Mouse (Mus musculus) erythroblast, embryonic 14.5 days (primary cell): ENCODE measurements around the gene a. TPM values are rescaled to one million over a fixed set of nuclear protein-coding genes. Genes with fewer than 3 reads are reported as not detected.

Source experiments
- H3K27me3 ChIP-seq: 2 replicates; pipeline ENCODE4 v1.6.1; 2012; ENCODE audit warnings: inconsistent platforms; ENCODE audit not compliant: control insufficient read depth
- H3K36me3 ChIP-seq: 2 replicates; pipeline ENCODE4 v1.6.1; 2012; ENCODE audit warnings: mild to moderate bottlenecking, inconsistent platforms; ENCODE audit not compliant: control insufficient read depth
- H3K4me1 ChIP-seq: 2 replicates; pipeline ENCODE4 v1.6.1; 2012; ENCODE audit warnings: inconsistent platforms; ENCODE audit not compliant: control insufficient read depth
- H3K4me3 ChIP-seq: replicated peaks from 2 replicates; pipeline ENCODE3; 2012; ENCODE audit warnings: moderate library complexity, mild to moderate bottlenecking, inconsistent platforms
- H3K9me3 ChIP-seq: 2 replicates; pipeline ENCODE4 v1.6.1; 2012; ENCODE audit warnings: low read length, inconsistent platforms, mixed read lengths; ENCODE audit not compliant: control insufficient read depth
- GATA1 ChIP-seq: IDR thresholded peaks from 2 replicates; pipeline ENCODE4 v1.6.1; 2012; ENCODE audit warnings: low read length, inconsistent platforms, mixed read lengths
- TAL1 ChIP-seq: IDR thresholded peaks from 3 replicates; pipeline ENCODE4 v1.6.1; 2012; ENCODE audit warnings: low read length, inconsistent platforms, mixed read lengths
- polyA plus RNA-seq: library from polyadenylated mRNA; stranded (reverse); fragments of >175 nt; gene quantifications from 2 replicates; pipeline ENCODE4 v1.2.3, GENCODE M21; 2012

a gene
- polyA plus RNA-seq, 1 experiment = not detected

DNA sequence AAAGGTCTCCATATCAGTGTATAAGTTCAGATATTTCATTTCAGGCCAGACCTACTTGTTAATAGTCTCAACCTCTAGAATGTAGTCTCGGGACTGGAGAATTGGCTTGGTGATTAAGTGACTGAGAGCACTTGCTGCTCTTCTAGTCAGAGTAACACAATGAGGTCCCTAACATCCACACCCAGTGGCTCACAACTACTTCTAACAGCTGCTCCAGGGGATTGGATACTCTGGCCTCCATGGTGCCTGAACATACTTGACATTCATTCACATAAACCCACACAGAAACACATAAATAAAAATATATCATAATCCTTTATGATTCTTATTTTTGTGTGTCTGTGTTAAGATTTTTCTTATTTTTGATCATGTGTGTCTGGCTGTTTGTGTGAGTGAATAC, 27.4 kb downstream of the a start:
- Histone ChIP-seq H3K36me3 (peaks cover 62% of the 10 kb centered on the region), H3K27me3 (no peaks in the 10 kb centered on the region), H3K4me1 (peaks cover 30% of the 10 kb centered on the region), H3K9me3 (no peaks in the 10 kb centered on the region), H3K4me3 (no peak overlapping the region)
- TF ChIP-seq TAL1 (no peak), GATA1 (no peak)

DNA sequence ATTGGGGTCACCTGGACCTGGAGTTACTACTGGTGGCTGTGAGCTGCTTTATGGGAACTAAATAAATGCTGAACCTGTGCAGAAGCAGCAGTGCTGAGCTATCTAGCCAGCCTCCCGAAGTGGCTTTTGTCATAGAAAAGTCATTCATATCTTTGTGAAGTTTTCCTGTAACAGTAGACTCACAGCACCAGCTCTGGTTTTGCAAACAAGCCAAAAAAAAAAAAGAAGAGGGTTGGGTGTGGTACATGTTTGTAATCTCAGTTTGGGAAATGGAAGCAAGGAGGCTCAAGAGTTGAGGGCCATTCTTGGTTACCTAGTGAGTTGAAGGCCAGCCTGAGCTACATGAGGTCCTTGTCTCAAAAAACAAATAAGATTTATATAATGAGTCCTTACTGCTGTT, 29.1 kb downstream of the a start:
- peaks cover 60% of the 10 kb centered on the region for H3K36me3 ChIP-seq
- H3K9me3 ChIP-seq = no peaks in the 10 kb centered on the region
- no peaks in the 10 kb centered on the region for H3K27me3 ChIP-seq
- TF ChIP-seq TAL1 (no peak), GATA1 (no peak)
- no peak overlapping the region for H3K4me3 ChIP-seq
- H3K4me1 ChIP-seq = peaks cover 26% of the 10 kb centered on the region

DNA sequence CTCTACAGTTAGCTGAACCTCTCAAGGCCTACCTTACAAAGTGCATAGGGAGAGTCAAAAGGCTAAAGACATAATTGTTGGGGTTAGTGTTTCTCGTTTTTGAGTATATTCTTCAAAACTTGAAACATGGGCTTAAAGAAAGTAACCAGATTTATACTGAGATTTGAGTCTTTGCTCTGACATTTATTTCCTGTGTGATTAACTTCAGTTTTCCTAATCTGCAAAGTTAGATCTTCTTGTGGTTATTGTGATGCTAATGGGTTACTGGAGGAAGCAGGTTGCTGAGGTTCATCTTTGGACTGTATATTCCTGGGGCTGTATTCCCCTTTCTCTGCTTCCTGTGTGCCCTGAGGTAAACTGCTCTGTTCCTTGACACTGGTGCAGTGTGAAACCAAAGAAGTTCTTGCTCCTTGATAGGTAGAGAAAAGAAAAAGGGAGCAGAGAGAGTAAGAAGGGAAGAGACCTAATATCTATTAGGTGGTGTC, 34.9 kb downstream of the a start:
- Histone ChIP-seq H3K4me1 (peaks cover 20% of the 10 kb centered on the region), H3K9me3 (no peaks in the 10 kb centered on the region), H3K27me3 (no peaks in the 10 kb centered on the region), H3K36me3 (peaks cover 86% of the 10 kb centered on the region), H3K4me3 (no peak overlapping the region)
- no peak for TF ChIP-seq GATA1
- no peak for TF ChIP-seq TAL1

DNA sequence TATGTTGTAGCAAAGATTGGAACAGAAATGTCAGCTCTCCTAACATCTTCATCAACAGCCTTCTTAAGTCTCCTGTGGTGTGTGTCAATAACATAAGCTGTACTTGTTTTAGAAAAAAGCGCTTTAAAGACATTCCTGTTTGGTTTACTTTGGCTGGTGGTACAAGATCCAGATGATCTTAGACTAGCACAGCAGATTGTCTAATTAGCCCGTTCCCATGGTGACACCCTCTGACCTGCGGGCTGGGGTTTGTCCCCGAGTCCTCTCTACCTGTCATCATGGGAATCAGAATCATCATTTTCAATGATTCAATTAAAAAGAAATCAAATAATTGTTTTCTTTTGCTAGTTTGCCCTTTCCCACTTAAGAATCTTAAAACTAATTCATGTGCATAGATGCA, 36.3 kb downstream of the a start:
- no peak overlapping the region for H3K4me3 ChIP-seq
- H3K4me1 ChIP-seq = peaks cover 32% of the 10 kb centered on the region
- no peak for TF ChIP-seq TAL1
- no peak for TF ChIP-seq GATA1
- peaks cover 84% of the 10 kb centered on the region for H3K36me3 ChIP-seq
- no peaks in the 10 kb centered on the region for H3K9me3 ChIP-seq
- H3K27me3 ChIP-seq = no peaks in the 10 kb centered on the region

DNA sequence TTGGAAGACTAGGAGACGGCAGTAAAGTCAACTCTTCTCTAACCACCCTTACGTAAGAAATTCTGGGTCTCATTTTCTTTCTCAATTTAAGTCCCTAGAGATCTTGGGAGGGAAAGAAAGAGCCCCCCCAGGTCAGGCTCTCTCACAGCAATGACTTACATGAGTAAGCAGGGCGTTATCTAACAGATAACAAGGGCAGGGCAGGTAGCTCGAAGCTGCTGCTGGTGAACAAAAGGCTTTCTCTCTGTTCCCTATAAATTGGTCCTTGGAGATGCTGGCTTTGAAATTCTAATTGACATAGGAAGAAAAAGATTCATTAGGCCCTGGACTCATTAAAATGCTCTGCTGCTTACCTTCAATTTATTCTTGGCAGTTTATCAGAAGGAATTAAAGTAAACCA, 41.3 kb downstream of the a start:
- TF ChIP-seq TAL1 (no peak), GATA1 (no peak)
- Histone ChIP-seq H3K9me3 (no peaks in the 10 kb centered on the region), H3K4me1 (peaks cover 36% of the 10 kb centered on the region), H3K27me3 (no peaks in the 10 kb centered on the region), H3K36me3 (peaks cover 73% of the 10 kb centered on the region), H3K4me3 (no peak overlapping the region)

DNA sequence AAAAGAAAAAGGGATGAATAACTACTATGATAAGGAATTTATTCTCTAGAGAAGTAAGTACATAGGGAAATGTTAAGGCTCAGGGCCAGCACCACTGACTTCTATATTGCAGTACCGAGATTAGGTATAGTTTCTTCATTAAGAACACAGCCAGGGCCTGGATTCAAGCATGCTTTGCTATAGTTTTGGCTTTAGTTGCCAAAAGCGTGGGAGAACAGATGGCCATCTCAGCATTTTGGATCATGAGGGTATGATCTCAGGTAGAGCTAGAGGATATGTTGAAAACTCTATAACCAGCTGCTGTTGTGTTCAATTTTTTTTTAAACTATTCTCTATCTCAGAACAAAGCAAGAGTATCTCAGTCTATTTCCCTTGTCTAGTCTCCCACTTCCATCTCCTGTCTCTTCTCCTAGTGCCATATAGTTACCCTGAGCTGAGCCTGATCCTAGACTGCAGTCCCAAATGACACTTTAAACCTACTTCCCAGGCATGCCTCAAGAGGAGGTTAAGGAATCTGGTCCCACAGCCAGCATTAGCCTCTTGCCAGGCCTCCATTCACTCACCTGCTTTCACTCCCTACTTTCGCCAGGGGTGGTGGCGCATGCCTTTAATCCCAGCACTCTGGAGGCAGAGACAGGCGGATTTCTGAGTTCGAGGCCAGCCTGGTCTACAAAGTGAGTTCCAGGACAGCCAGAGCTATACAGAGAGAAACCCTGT, 43.1 kb downstream of the a start:
- Histone ChIP-seq H3K9me3 (no peaks in the 10 kb centered on the region), H3K4me1 (peaks cover 36% of the 10 kb centered on the region), H3K27me3 (no peaks in the 10 kb centered on the region), H3K4me3 (no peak overlapping the region), H3K36me3 (peaks cover 57% of the 10 kb centered on the region)
- TF ChIP-seq GATA1 (no peak), TAL1 (no peak)

DNA sequence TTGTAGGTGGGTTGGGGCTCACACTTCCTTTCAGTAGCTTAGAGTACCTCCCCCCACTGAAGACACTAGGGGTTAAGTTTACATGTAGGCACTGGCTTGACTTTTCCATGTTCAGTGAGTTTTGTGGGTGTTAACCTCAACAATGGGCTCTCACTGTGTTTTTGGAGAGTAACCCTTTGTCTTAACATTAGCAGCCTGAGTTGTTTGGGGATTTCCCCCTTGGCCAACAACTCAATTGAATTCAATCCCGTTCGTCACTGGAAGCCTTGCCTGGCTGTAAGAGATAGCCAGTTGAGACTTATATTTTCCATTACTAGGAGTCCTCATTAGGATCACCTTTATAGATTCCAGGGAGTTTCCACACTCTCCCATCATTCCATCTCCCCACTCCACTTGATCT, 45.3 kb downstream of the a start:
- peaks cover 36% of the 10 kb centered on the region for H3K36me3 ChIP-seq
- H3K4me1 ChIP-seq = peaks cover 19% of the 10 kb centered on the region
- H3K9me3 ChIP-seq = no peaks in the 10 kb centered on the region
- no peak for TF ChIP-seq TAL1
- TF ChIP-seq GATA1 = no peak
- no peak overlapping the region for H3K4me3 ChIP-seq
- no peaks in the 10 kb centered on the region for H3K27me3 ChIP-seq

DNA sequence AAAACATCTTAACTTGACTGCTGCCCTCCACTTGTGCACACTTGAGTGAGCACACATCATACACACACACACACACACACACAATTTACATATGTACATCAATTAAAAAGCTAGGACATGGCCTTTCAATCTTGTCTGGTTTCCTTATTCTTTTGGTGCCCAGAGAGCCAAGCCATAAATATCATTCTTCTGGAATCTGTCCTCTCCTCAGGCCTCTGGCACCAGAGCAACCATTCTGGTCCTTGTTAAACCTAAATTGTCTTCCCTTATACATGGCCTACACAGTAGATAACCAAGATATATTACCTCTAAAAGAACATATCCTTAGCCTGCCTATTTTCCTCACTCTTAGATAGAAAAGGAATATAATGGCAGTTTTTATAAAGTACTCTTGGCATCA, 56.9 kb downstream of the a start:
- H3K4me3 ChIP-seq = no peak overlapping the region
- no peak for TF ChIP-seq GATA1
- no peak for TF ChIP-seq TAL1
- H3K4me1 ChIP-seq = no peaks in the 10 kb centered on the region
- H3K36me3 ChIP-seq = peaks cover 67% of the 10 kb centered on the region
- H3K9me3 ChIP-seq = no peaks in the 10 kb centered on the region
- no peaks in the 10 kb centered on the region for H3K27me3 ChIP-seq

DNA sequence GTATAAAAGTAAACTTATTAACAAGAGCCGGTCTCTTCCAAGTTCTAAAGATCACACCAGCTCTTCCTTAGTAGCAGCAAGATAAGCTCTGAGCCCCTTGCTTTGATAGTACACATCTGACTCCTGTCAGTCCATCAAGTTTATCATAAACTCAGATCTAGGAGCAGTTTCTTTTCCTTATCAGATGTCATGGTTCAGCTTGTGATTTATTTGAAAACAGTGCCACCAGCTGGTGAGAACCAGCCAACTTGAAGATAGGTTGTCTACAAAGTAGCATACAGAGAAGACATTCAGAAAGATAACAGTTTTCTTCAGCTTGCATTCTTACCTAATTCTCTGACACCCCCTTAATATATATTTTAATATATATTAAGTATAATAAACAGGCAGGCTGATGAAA, 64.2 kb downstream of the a start:
- H3K36me3 ChIP-seq = peaks cover 78% of the 10 kb centered on the region

More for the DNA sequence above, 64.2 kb downstream of the a start:
- Histone ChIP-seq H3K4me1 (peaks cover 4% of the 10 kb centered on the region), H3K9me3 (no peaks in the 10 kb centered on the region), H3K27me3 (no peaks in the 10 kb centered on the region), H3K4me3 (no peak overlapping the region)
- TF ChIP-seq GATA1 (peak; percentile 59), TAL1 (no peak)
